Mouse (Mus musculus): ENCODE results near the gene Capn15. TPM values are rescaled to one million over a fixed set of nuclear protein-coding genes. Genes with fewer than 3 reads are reported as not detected.

Capn15 gene
- polyA plus RNA-seq (2015; fragmentation: Nextera tagmentation; extraction: Ambion mirVana): 8.0 and 9.9 TPM in 2 replicates

GRCm38 (mm10) chr17:25985306-25986294, at the start of gene Capn15:
Gene Capn15 (minus strand): TSS chr17:25985796.
- H3K4me3 ChIP-seq (ENCODE audit: low read depth, low read length): peak within 1 kb of the TSS; percentile 83
- peak within 1 kb of the TSS; percentile 73 for H3K9ac ChIP-seq (ENCODE audit: low read depth, low read length)
- H3K9me3 ChIP-seq (replicated peaks; ENCODE audit: control insufficient read depth, low read length): no peaks in the 10 kb centered on the region
- H3K27ac ChIP-seq (ENCODE audit: low read length): peak within 1 kb of the TSS; percentile 67
- WGBS (ENCODE audit: insufficient replicate concordance): under 1% methylated on average over 91 of the region's 91 CpGs
- no peaks in the 10 kb centered on the region for H3K36me3 ChIP-seq (ENCODE audit: control insufficient read depth, insufficient read depth)
- H3K4me2 ChIP-seq (ENCODE audit: low read depth, low read length): peak within 1 kb of the TSS; percentile 86
- ATAC-seq (ENCODE audit: low read depth): peak; percentile 98
- peaks cover 28% of the 10 kb centered on the region for H3K4me1 ChIP-seq (ENCODE audit: control insufficient read depth, low read depth, low read length)
- H3K27me3 ChIP-seq (ENCODE audit: control insufficient read depth, insufficient read depth, low read depth, low read length): no peaks in the 10 kb centered on the region

- whole genome bisulfite sequencing (ENCODE audit: insufficient replicate concordance): 56% methylated on average over 6 of the region's 6 CpGs
- no peaks in the 10 kb centered on the region for H3K4me1 ChIP-seq (ENCODE audit: control insufficient read depth, low read depth, low read length)
- no peak overlapping the region for H3K4me3 ChIP-seq (ENCODE audit: low read depth, low read length)
- H3K9ac ChIP-seq (ENCODE audit: low read depth, low read length): no peak overlapping the region
- no peaks in the 10 kb centered on the region for H3K36me3 ChIP-seq (ENCODE audit: control insufficient read depth, insufficient read depth)
- no peaks in the 10 kb centered on the region for H3K9me3 ChIP-seq (replicated peaks; ENCODE audit: control insufficient read depth, low read length)
- no peak overlapping the region for H3K4me2 ChIP-seq (ENCODE audit: low read depth, low read length)
- no peaks in the 10 kb centered on the region for H3K27me3 ChIP-seq (ENCODE audit: control insufficient read depth, insufficient read depth, low read depth, low read length)
- no peak overlapping the region for H3K27ac ChIP-seq (ENCODE audit: low read length)
- ATAC-seq (ENCODE audit: low read depth): no peak
Observed at GRCm38 (mm10) chr17:26032037-26032436, 46.4 kb upstream of the Capn15 start.

GRCm38 (mm10) chr17:26031583-26031982, 46.0 kb upstream of the Capn15 start:
- no peak overlapping the region for H3K4me3 ChIP-seq (ENCODE audit: low read depth, low read length)
- no peak overlapping the region for H3K27ac ChIP-seq (ENCODE audit: low read length)
- no peak overlapping the region for H3K9ac ChIP-seq (ENCODE audit: low read depth, low read length)
- WGBS (ENCODE audit: insufficient replicate concordance): 72% methylated on average over 5 of the region's 5 CpGs
- no peak overlapping the region for H3K4me2 ChIP-seq (ENCODE audit: low read depth, low read length)
- H3K9me3 ChIP-seq (replicated peaks; ENCODE audit: control insufficient read depth, low read length): no peaks in the 10 kb centered on the region
- H3K27me3 ChIP-seq (ENCODE audit: control insufficient read depth, insufficient read depth, low read depth, low read length): no peaks in the 10 kb centered on the region
- no peak for ATAC-seq (ENCODE audit: low read depth)
- no peaks in the 10 kb centered on the region for H3K4me1 ChIP-seq (ENCODE audit: control insufficient read depth, low read depth, low read length)
- no peaks in the 10 kb centered on the region for H3K36me3 ChIP-seq (ENCODE audit: control insufficient read depth, insufficient read depth)

- Histone ChIP-seq H3K4me3 (ENCODE audit: low read depth, low read length) (no peak overlapping the region), H3K9me3 (replicated peaks; ENCODE audit: control insufficient read depth, low read length) (no peaks in the 10 kb centered on the region), H3K4me2 (ENCODE audit: low read depth, low read length) (no peak overlapping the region), H3K27me3 (ENCODE audit: control insufficient read depth, insufficient read depth, low read depth, low read length) (no peaks in the 10 kb centered on the region), H3K36me3 (ENCODE audit: control insufficient read depth, insufficient read depth) (no peaks in the 10 kb centered on the region), H3K9ac (ENCODE audit: low read depth, low read length) (no peak overlapping the region), H3K27ac (ENCODE audit: low read length) (no peak overlapping the region), H3K4me1 (ENCODE audit: control insufficient read depth, low read depth, low read length) (no peaks in the 10 kb centered on the region)
- WGBS (ENCODE audit: insufficient replicate concordance): 78% methylated on average over 4 of the region's 4 CpGs
- ATAC-seq (ENCODE audit: low read depth): no peak
Observed at GRCm38 (mm10) chr17:26028261-26028660, 42.7 kb upstream of the Capn15 start.

- H3K27ac ChIP-seq (ENCODE audit: low read length): no peak overlapping the region
- peaks cover 12% of the 10 kb centered on the region for H3K4me1 ChIP-seq (ENCODE audit: control insufficient read depth, low read depth, low read length)
- no peaks in the 10 kb centered on the region for H3K27me3 ChIP-seq (ENCODE audit: control insufficient read depth, insufficient read depth, low read depth, low read length)
- no peaks in the 10 kb centered on the region for H3K36me3 ChIP-seq (ENCODE audit: control insufficient read depth, insufficient read depth)
- no peak overlapping the region for H3K4me2 ChIP-seq (ENCODE audit: low read depth, low read length)
- no peaks in the 10 kb centered on the region for H3K9me3 ChIP-seq (replicated peaks; ENCODE audit: control insufficient read depth, low read length)
- no peak overlapping the region for H3K9ac ChIP-seq (ENCODE audit: low read depth, low read length)
- 79% methylated on average over 9 of the region's 9 CpGs for WGBS (ENCODE audit: insufficient replicate concordance)
- no peak for ATAC-seq (ENCODE audit: low read depth)
- H3K4me3 ChIP-seq (ENCODE audit: low read depth, low read length): no peak overlapping the region
Observed at GRCm38 (mm10) chr17:26024674-26025073, 39.1 kb upstream of the Capn15 start.

- whole genome bisulfite sequencing (ENCODE audit: insufficient replicate concordance): 71% methylated on average over 8 of the region's 8 CpGs
- ATAC-seq (ENCODE audit: low read depth): 0 out of 2 replicates have a peak, but pooled peaks have one; percentile 30
- no peak overlapping the region for H3K9ac ChIP-seq (ENCODE audit: low read depth, low read length)
- no peak overlapping the region for H3K4me2 ChIP-seq (ENCODE audit: low read depth, low read length)
- peaks cover 12% of the 10 kb centered on the region for H3K4me1 ChIP-seq (ENCODE audit: control insufficient read depth, low read depth, low read length)
- no peaks in the 10 kb centered on the region for H3K36me3 ChIP-seq (ENCODE audit: control insufficient read depth, insufficient read depth)
- H3K4me3 ChIP-seq (ENCODE audit: low read depth, low read length): no peak overlapping the region
- H3K27ac ChIP-seq (ENCODE audit: low read length): no peak overlapping the region
- no peaks in the 10 kb centered on the region for H3K27me3 ChIP-seq (ENCODE audit: control insufficient read depth, insufficient read depth, low read depth, low read length)
- H3K9me3 ChIP-seq (replicated peaks; ENCODE audit: control insufficient read depth, low read length): no peaks in the 10 kb centered on the region
Observed at GRCm38 (mm10) chr17:26023966-26024365, 38.4 kb upstream of the Capn15 start.

- Histone ChIP-seq H3K27ac (ENCODE audit: low read length) (no peak overlapping the region), H3K4me3 (ENCODE audit: low read depth, low read length) (no peak overlapping the region), H3K4me1 (ENCODE audit: control insufficient read depth, low read depth, low read length) (peaks cover 12% of the 10 kb centered on the region), H3K36me3 (ENCODE audit: control insufficient read depth, insufficient read depth) (no peaks in the 10 kb centered on the region), H3K4me2 (ENCODE audit: low read depth, low read length) (no peak overlapping the region), H3K27me3 (ENCODE audit: control insufficient read depth, insufficient read depth, low read depth, low read length) (no peaks in the 10 kb centered on the region), H3K9me3 (replicated peaks; ENCODE audit: control insufficient read depth, low read length) (no peaks in the 10 kb centered on the region), H3K9ac (ENCODE audit: low read depth, low read length) (no peak overlapping the region)
- no peak for ATAC-seq (ENCODE audit: low read depth)
- WGBS (ENCODE audit: insufficient replicate concordance): 77% methylated on average over 5 of the region's 5 CpGs
Observed at GRCm38 (mm10) chr17:26023181-26023580, 37.6 kb upstream of the Capn15 start.

GRCm38 (mm10) chr17:26021728-26022341, 36.2 kb upstream of the Capn15 start:
- Histone ChIP-seq H3K9ac (ENCODE audit: low read depth, low read length) (no peak overlapping the region), H3K36me3 (ENCODE audit: control insufficient read depth, insufficient read depth) (no peaks in the 10 kb centered on the region), H3K27ac (ENCODE audit: low read length) (0 out of 2 replicates have a peak overlapping the region, but pooled peaks have one; percentile 8), H3K4me1 (ENCODE audit: control insufficient read depth, low read depth, low read length) (peaks cover 12% of the 10 kb centered on the region), H3K9me3 (replicated peaks; ENCODE audit: control insufficient read depth, low read length) (no peaks in the 10 kb centered on the region), H3K27me3 (ENCODE audit: control insufficient read depth, insufficient read depth, low read depth, low read length) (no peaks in the 10 kb centered on the region), H3K4me3 (ENCODE audit: low read depth, low read length) (no peak overlapping the region), H3K4me2 (ENCODE audit: low read depth, low read length) (no peak overlapping the region)
- WGBS (ENCODE audit: insufficient replicate concordance): 36% methylated on average over 9 of the region's 9 CpGs
- ATAC-seq (ENCODE audit: low read depth): peak; percentile 64
